Mouse (Mus musculus) G1E (cell line): ENCODE measurements around the gene Olfr1396. TPM values are rescaled to one million over a fixed set of nuclear protein-coding genes. Genes with fewer than 3 reads are reported as not detected.

Experiments
- ATAC-seq: 2 replicates; pipeline ENCODE4 v1.8.0; 2016; ENCODE audit warnings: mild to moderate bottlenecking; ENCODE audit not compliant: insufficient number of reproducible peaks, poor library complexity, low FRiP score, severe bottlenecking; ENCODE audit errors: extremely low read depth
- DNase-seq: peaks from one replicate; pipeline ENCODE4 v3.0.0; 2012; ENCODE audit warnings: low spot score
- H3K27me3 ChIP-seq: 2 replicates; pipeline ENCODE4 v1.6.1; 2012; ENCODE audit warnings: mild to moderate bottlenecking, low read length, inconsistent platforms; ENCODE audit not compliant: insufficient read depth
- H3K36me3 ChIP-seq: replicated peaks from 2 replicates; pipeline ENCODE3; 2012; ENCODE audit warnings: mild to moderate bottlenecking, inconsistent platforms
- H3K4me1 ChIP-seq: 2 replicates; pipeline ENCODE4 v1.6.1; 2012; ENCODE audit warnings: low read depth, low read length, inconsistent platforms, mixed read lengths; ENCODE audit not compliant: insufficient read depth
- H3K4me3 ChIP-seq: 2 replicates; pipeline ENCODE4 v1.5.1; 2012; ENCODE audit warnings: low read depth, mild to moderate bottlenecking, inconsistent platforms, low read length, moderate library complexity, mixed read lengths
- H3K9me3 ChIP-seq: replicated peaks from 2 replicates; pipeline ENCODE4 v1.6.1; 2012; ENCODE audit warnings: inconsistent platforms
- CTCF ChIP-seq: IDR thresholded peaks from 2 replicates; pipeline ENCODE4 v1.5.1; 2012; ENCODE audit warnings: low read depth, low read length, inconsistent platforms, mixed read lengths
- GATA1 ChIP-seq: IDR thresholded peaks from 2 replicates; pipeline ENCODE4 v1.6.1; 2012; ENCODE audit warnings: borderline replicate concordance, low read length, inconsistent platforms, mixed read lengths
- GATA2 ChIP-seq: IDR thresholded peaks from 2 replicates; pipeline ENCODE4 v1.6.1; 2012; ENCODE audit warnings: low read depth, low read length, inconsistent platforms, borderline replicate concordance
- POLR2AphosphoS5 ChIP-seq: IDR thresholded peaks from 2 replicates; pipeline ENCODE4 v1.6.1; 2012; ENCODE audit warnings: low read depth, low read length, inconsistent platforms; ENCODE audit not compliant: insufficient replicate concordance
- TAL1 ChIP-seq: conservative IDR thresholded peaks from 2 replicates; pipeline ENCODE4 v1.6.1; 2012; ENCODE audit warnings: low read depth, low read length, inconsistent platforms, mixed read lengths
- polyA plus RNA-seq: library from polyadenylated mRNA; stranded (reverse); fragments of >175 nt; gene quantifications from 2 replicates; pipeline ENCODE4 v1.2.3, GENCODE M21; 2012
- total RNA-seq, 2 experiments: library from RNA; stranded (forward) in 1 of 2; stranded (reverse) in 1 of 2; fragments of 200-1000 nt in 1 of 2; fragments of >200 nt in 1 of 2; fragmentation: Nextera tagmentation in 1 of 2; gene quantifications; 2 replicates each; pipeline ENCODE4 v1.2.3; 2014 to 2017

The Olfr1396 gene
- total and polyA plus RNA-seq, 3 experiments = 0.11 TPM; not detected in 2

DNA sequence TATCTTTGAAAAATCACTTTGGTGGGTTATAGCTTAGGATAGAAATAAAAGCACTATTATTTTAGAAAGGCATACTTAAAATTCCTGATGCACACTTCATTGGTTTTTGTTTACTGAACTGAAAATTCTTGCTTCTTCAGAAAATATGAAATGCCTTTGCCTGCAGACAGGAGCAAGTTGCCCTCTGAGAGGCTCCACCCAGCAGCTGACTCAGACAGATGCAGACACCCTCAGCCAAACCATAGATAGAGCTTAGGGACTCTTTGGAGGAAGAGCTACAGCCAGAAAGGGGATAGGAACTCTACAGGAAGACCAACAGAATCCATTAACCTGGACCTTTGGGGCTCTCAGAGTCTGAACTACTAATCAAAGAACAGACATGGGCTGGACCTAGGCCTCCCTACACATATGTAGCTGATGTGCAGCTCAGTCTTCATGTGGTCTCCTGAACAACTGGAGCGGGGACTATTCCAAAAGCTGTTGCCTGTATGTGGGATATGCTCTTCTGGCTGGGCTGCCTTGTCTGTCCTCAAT, 22.6 kb downstream of the Olfr1396 start:
- Histone ChIP-seq H3K9me3 (no peaks in the 10 kb centered on the region), H3K36me3 (peaks cover 34% of the 10 kb centered on the region), H3K4me1 (peaks cover 73% of the 10 kb centered on the region), H3K4me3 (no peak overlapping the region), H3K27me3 (no peaks in the 10 kb centered on the region)
- DNase-seq (no peak), ATAC-seq (no peak)
- TF ChIP-seq GATA2 = no peak
- no peak for TF ChIP-seq TAL1
- no peak for TF ChIP-seq POLR2AphosphoS5
- TF ChIP-seq GATA1 = no peak
- no peak for TF ChIP-seq CTCF

DNA sequence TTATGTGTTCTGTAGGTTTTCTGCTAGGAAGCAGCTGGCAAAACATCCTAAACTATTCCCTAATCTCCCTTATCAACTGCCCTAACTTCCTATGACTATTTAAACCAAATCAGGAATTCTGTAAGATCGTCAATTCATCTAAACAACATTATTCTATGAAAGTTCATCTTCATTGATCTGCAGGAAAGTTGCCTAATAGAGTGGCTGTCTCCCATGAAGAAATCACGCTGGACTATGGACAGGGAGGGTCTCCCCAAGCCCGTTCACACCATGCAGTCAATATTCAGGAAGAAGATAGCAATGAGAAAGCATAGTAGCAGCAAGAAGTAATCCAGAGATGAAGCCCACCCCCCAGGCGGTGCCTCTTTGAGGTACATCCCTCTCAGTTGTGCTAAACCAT, 23.5 kb downstream of the Olfr1396 start:
- no peak for DNase-seq
- peaks cover 74% of the 10 kb centered on the region for H3K4me1 ChIP-seq
- TF ChIP-seq CTCF = no peak
- TF ChIP-seq GATA1 = no peak
- TF ChIP-seq GATA2 = no peak
- TF ChIP-seq TAL1 = no peak
- no peak for TF ChIP-seq POLR2AphosphoS5
- peaks cover 26% of the 10 kb centered on the region for H3K36me3 ChIP-seq
- no peaks in the 10 kb centered on the region for H3K9me3 ChIP-seq
- ATAC-seq = no peak
- H3K4me3 ChIP-seq = peak overlapping the region; percentile 8; the same call in 1 of the 2 replicates
- no peaks in the 10 kb centered on the region for H3K27me3 ChIP-seq

DNA sequence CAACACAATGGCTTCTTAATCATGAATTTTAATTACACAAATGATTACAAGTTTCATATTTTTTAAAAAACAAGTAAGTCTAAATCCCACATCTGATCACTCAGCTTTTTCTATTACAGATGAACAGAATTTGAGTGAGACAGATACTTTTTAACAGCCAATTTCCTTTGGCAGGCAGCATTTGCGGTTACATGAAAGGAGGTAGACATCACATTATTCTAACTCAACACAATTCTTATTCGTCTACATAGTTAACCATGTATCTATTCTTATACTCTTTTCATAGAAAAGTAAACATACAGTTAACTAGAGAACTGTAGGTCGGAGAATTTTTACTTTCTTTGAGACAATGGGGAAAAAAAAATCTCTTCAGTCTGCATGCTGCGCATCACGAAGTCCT, 24.1 kb downstream of the Olfr1396 start:
- ATAC-seq (no peak), DNase-seq (no peak)
- no peaks in the 10 kb centered on the region for H3K27me3 ChIP-seq
- H3K4me3 ChIP-seq = no peak overlapping the region
- peaks cover 20% of the 10 kb centered on the region for H3K36me3 ChIP-seq
- H3K4me1 ChIP-seq = peaks cover 76% of the 10 kb centered on the region
- H3K9me3 ChIP-seq = no peaks in the 10 kb centered on the region
- TF ChIP-seq POLR2AphosphoS5 (no peak), CTCF (no peak), GATA1 (no peak), GATA2 (no peak), TAL1 (no peak)

DNA sequence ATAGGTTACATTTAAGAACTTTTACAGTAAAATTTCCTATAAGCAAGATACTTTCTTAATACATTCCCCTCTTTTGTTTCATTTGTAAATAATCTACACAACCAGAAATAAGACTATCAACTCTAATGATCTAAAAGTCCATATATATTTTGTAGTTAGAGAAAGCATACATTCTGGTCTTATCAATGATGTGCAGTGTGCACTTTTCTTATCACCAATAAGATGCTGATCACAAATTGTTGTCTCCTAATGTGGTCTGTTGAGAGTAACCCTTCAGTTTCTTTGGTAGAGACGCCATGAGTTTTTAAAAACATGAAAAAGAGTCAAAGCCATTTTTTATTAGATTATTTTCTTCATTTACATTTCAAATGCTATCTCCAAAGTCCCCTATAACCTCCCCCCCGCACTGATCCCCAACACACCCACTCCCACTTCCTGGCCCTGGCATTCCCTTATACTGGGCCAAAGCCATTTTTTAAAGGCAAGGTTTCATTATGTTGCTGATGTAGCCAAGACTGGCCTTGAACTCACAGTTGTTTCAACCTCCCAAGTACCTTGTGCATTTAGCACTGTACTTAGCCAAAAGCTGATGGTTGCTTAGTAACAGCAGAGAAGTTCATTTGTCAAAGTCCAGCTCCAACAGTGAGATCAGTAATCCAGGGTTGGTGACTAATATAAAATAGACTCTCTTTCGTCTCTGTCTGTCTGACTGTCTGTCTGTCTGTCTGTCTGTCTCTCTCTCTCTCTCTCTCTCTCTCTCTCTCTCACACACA, 24.8 kb downstream of the Olfr1396 start:
- DNase-seq = no peak
- Histone ChIP-seq H3K36me3 (peaks cover 14% of the 10 kb centered on the region), H3K4me1 (peaks cover 81% of the 10 kb centered on the region), H3K4me3 (no peak overlapping the region; the same call in 1 of the 2 replicates), H3K9me3 (no peaks in the 10 kb centered on the region), H3K27me3 (no peaks in the 10 kb centered on the region)
- ATAC-seq = peak; percentile 40
- TF ChIP-seq GATA2 (no peak), TAL1 (peak; percentile 58)

DNA sequence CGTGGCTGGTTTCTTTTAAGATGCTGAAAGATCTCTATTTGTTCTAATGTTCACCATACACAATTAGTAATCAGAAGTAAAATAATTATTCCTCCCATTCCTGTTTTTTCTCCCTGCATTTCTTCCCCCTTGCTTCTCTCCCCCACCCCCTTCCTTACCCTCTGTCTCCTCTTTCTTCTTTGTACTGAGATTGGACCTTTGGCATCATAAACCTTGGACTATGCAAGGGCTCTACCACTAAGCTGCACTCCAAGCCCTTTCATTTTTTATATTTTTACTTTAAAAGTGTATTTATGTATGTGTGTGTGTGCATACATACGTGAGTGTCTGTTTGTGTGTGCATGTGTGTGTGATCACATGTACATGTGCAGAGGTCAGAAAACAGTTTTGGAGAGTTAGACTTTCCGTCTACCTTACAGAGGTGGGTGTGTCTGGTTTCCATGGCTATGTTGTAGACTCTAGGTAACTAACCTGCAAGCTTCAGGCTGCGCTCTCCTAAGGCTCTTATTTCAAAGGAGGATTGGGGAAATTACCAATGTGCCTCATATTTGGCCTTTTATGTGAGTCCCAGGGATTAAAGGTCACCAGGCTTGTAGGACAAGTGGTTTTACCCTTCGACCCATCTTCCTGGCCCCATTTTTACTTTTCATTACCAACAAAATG, 25.6 kb downstream of the Olfr1396 start:
- ATAC-seq = no peak
- DNase-seq = no peak
- peaks cover 11% of the 10 kb centered on the region for H3K36me3 ChIP-seq
- no peak for TF ChIP-seq POLR2AphosphoS5
- no peak for TF ChIP-seq TAL1
- no peak for TF ChIP-seq GATA1
- TF ChIP-seq GATA2 = no peak
- TF ChIP-seq CTCF = no peak
- H3K9me3 ChIP-seq = no peaks in the 10 kb centered on the region
- no peaks in the 10 kb centered on the region for H3K27me3 ChIP-seq
- H3K4me3 ChIP-seq = peak overlapping the region; percentile 72; the same call in 1 of the 2 replicates
- peaks cover 86% of the 10 kb centered on the region for H3K4me1 ChIP-seq

DNA sequence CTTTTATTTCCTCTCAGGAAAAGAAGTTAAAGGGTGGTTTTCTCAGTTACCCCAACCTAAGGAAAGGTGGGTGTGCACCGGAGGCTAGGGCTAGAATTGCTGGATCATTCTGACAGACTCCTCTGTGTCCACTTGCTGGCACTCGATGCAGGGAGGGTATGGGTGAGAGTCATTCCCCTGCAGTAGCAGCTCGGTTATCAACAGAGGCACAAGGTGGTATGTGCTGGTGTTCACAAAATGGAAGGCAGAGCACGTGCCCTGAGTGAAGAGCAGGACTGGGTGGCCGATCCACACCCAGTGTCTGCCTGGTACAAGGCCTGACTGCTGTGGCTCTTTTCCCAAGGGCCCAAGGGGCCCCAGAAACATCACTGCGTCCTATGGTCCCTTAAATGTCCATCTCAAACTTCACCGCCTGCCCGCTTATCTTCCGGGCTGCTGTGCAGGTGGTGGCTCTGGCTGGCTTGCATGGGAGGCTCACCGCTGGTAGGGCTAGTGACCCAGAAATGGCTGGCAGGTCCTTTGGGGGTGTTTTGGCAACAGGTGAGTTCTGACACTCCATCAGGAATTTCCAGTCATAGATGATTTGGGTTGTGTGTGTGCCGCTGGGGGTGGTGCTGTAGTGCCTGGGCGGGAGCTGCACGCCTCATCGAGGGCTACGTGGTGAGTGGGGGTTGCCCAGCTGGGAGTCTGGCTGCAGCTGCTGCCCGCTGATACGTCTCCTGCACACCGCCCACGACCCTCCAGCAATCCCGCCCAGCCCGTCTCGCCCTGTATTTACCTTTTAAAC, 26.7 kb downstream of the Olfr1396 start:
- 0 out of 2 replicates have a peak, but pooled peaks have one; percentile 34 for TF ChIP-seq POLR2AphosphoS5
- TF ChIP-seq TAL1 = peak; percentile 79
- no peak for TF ChIP-seq CTCF
- Histone ChIP-seq H3K36me3 (peaks cover 6% of the 10 kb centered on the region), H3K4me1 (peaks cover 91% of the 10 kb centered on the region), H3K4me3 (peak overlapping the region; percentile 72), H3K9me3 (no peaks in the 10 kb centered on the region), H3K27me3 (no peaks in the 10 kb centered on the region)
- DNase-seq = peak; percentile 64
- ATAC-seq = peak; percentile 61
